18 mouse cellular contexts compared by ENCODE assay signal in genomic region chr2:172889756-172890443, GRCm38 (mm10). TPM values are rescaled to one million over a fixed set of nuclear protein-coding genes. Genes with fewer than 3 reads are reported as not detected.
DNase-seq lines count a peak whose midpoint lies in the region; ATAC-seq and TF ChIP-seq lines count a peak whose summit lies in the region.
"Had no signal": no experiment of that assay in that cellular context is flagged by ENCODE, and none has a peak within 500 bp of the region (broad histone marks: within the 10 kb centered on the region; RNA-seq: fewer than 3 reads in every experiment).

No protein-coding gene starts in this region.

- H3K27ac ChIP-seq in heart, postnatal 0 days (ENCODE audit: low read depth), result no peak overlapping the region
- no peak overlapping the region for H3K27ac ChIP-seq in ES-E14 (ENCODE audit: insufficient read depth, low read depth, low read length, poor library complexity, severe bottlenecking)
- H3K27ac ChIP-seq in kidney, embryonic 15.5 days, result peak overlapping the region; percentile 87
- H3K27ac ChIP-seq in midbrain, embryonic 15.5 days, result no peak overlapping the region
- H3K27ac ChIP-seq: forebrain, embryonic 13.5 days; neural tube, embryonic 13.5 days had no signal

- H3K27me3 ChIP-seq in heart, postnatal 0 days (ENCODE audit: control insufficient read depth, insufficient read depth, low read length), result no peaks in the 10 kb centered on the region
- no peaks in the 10 kb centered on the region for H3K27me3 ChIP-seq in kidney, embryonic 15.5 days
- no peaks in the 10 kb centered on the region for H3K27me3 ChIP-seq in midbrain, embryonic 15.5 days (replicated peaks)
- H3K27me3 ChIP-seq: embryonic facial prominence, embryonic 13.5 days; forebrain, embryonic 13.5 days; neural tube, embryonic 13.5 days had no signal

- H3K36me3 ChIP-seq in heart, postnatal 0 days (replicated peaks; ENCODE audit: control insufficient read depth, insufficient read depth, low read length), result 0 out of 2 replicates have a peak, but pooled peaks cover 6% of the 10 kb centered on the region
- H3K36me3 ChIP-seq in ES-E14 (ENCODE audit: control insufficient read depth, insufficient read depth, low read length, poor library complexity, severe bottlenecking), result no peaks in the 10 kb centered on the region
- peaks cover 28% of the 10 kb centered on the region for H3K36me3 ChIP-seq in kidney, embryonic 15.5 days
- no peaks in the 10 kb centered on the region for H3K36me3 ChIP-seq in midbrain, embryonic 15.5 days (replicated peaks)
- H3K36me3 ChIP-seq: G1E had no signal

- peak; percentile 47 for DNase-seq in adrenal gland, adult 2 months
- DNase-seq in adrenal gland, adult 8-10 months, result no peak
- DNase-seq in heart, postnatal 0 days (ENCODE audit: low spot score), result no peak
- no peak for DNase-seq in heart, adult 8-10 months (ENCODE audit: low spot score)
- no peak for DNase-seq in ES-E14 (ENCODE audit: low read depth, low spot score)
- DNase-seq: cerebellum, postnatal 14 days; heart, adult 18-20 months; retina, postnatal 1 day; spleen, adult 18-20 months had no signal

- no peak overlapping the region for H3K4me3 ChIP-seq in heart, postnatal 0 days (ENCODE audit: low read depth, low read length)
- H3K4me3 ChIP-seq in ES-E14 (ENCODE audit: insufficient read depth in 1 of 2, low read depth in 1 of 2, low read length in 2 of 2, poor library complexity in 1 of 2, severe bottlenecking in 1 of 2), result no peak overlapping the region
- H3K4me3 ChIP-seq in kidney, embryonic 15.5 days (replicated peaks), result no peak overlapping the region
- no peak overlapping the region for H3K4me3 ChIP-seq in midbrain, embryonic 15.5 days
- H3K4me3 ChIP-seq: embryonic facial prominence, embryonic 13.5 days; forebrain, embryonic 13.5 days; neural tube, embryonic 13.5 days had no signal

- WGBS in heart, postnatal 0 days, result 45% methylated on average over 15 of the region's 15 CpGs
- WGBS in kidney, embryonic 15.5 days, result 45% methylated on average over 15 of the region's 15 CpGs
- WGBS in midbrain, embryonic 15.5 days, result 82% methylated on average over 15 of the region's 15 CpGs

- H3K4me2 ChIP-seq in heart, postnatal 0 days (ENCODE audit: low read depth, low read length), result no peak overlapping the region
- H3K4me2 ChIP-seq in kidney, embryonic 15.5 days, result peak overlapping the region; percentile 37
- H3K4me2 ChIP-seq in midbrain, embryonic 15.5 days, result no peak overlapping the region
- H3K4me2 ChIP-seq: embryonic facial prominence, embryonic 13.5 days; forebrain, embryonic 13.5 days; neural tube, embryonic 13.5 days had no signal

- TF ChIP-seq CTCF in heart, postnatal 0 days (IDR thresholded peaks at IDR 0.05; ENCODE audit: low read depth), result no peak

- in situ Hi-C loops in ES-E14 (cut with MboI; ENCODE audit: low sequenced_read_pairs in 2 of 2, unreplicated experiment in 2 of 2), result no loop called here

- peak; percentile 13; the same call in 1 of the 2 replicates for ATAC-seq in heart, postnatal 0 days (ENCODE audit: insufficient read depth, low read depth)
- ATAC-seq in kidney, embryonic 15.5 days (replicated peaks; ENCODE audit: low FRiP score), result peak; percentile 78
- no peak for ATAC-seq in midbrain, embryonic 15.5 days (replicated peaks)
- ATAC-seq in cerebellum, adult (ENCODE audit: insufficient number of reproducible peaks, low FRiP score, low TSS enrichment), result no peak
- ATAC-seq: forebrain, embryonic 13.5 days; inflammation-experienced regulatory T-cells, adult 6 months; midbrain, embryonic 16.5 days had no signal

- H3K4me1 ChIP-seq in heart, postnatal 0 days (ENCODE audit: control insufficient read depth, insufficient read depth), result no peaks in the 10 kb centered on the region
- H3K4me1 ChIP-seq in ES-E14 (ENCODE audit: control insufficient read depth in 2 of 2, insufficient read depth in 2 of 2, low read length in 2 of 2, poor library complexity in 1 of 2), result peaks cover 4 to 24% of the 10 kb centered on the region in 2 experiments; a peak in 2 of 4 replicates
- H3K4me1 ChIP-seq in kidney, embryonic 15.5 days, result peaks cover 45% of the 10 kb centered on the region
- no peaks in the 10 kb centered on the region for H3K4me1 ChIP-seq in midbrain, embryonic 15.5 days
- H3K4me1 ChIP-seq: forebrain, embryonic 13.5 days; neural tube, embryonic 13.5 days had no signal

- no peaks in the 10 kb centered on the region for H3K9me3 ChIP-seq in heart, postnatal 0 days (replicated peaks; ENCODE audit: control insufficient read depth, low read length)
- no peaks in the 10 kb centered on the region for H3K9me3 ChIP-seq in ES-E14 (ENCODE audit: control insufficient read depth, insufficient read depth, low read depth, low read length)
- H3K9me3 ChIP-seq in kidney, embryonic 15.5 days (replicated peaks), result no peaks in the 10 kb centered on the region
- H3K9me3 ChIP-seq in midbrain, embryonic 15.5 days, result no peaks in the 10 kb centered on the region
- H3K9me3 ChIP-seq: embryonic facial prominence, embryonic 13.5 days; forebrain, embryonic 13.5 days; neural tube, embryonic 13.5 days had no signal

- H3K9ac ChIP-seq in heart, postnatal 0 days (replicated peaks; ENCODE audit: low read depth, low read length), result no peak overlapping the region
- no peak overlapping the region for H3K9ac ChIP-seq in ES-E14 (ENCODE audit: insufficient read depth, low read depth, low read length, poor library complexity, severe bottlenecking)
- peak overlapping the region; percentile 2; the same call in 1 of the 2 replicates for H3K9ac ChIP-seq in kidney, embryonic 15.5 days
- no peak overlapping the region for H3K9ac ChIP-seq in midbrain, embryonic 15.5 days
- H3K9ac ChIP-seq: embryonic facial prominence, embryonic 13.5 days; forebrain, embryonic 13.5 days; neural tube, embryonic 13.5 days had no signal

- no peak for TF ChIP-seq EP300 in heart, postnatal 0 days (IDR thresholded peaks at IDR 0.05; ENCODE audit: low read depth)

TF ChIP-seq in ES-E14, 5 proteins besides CTCF, POLR2A, EP300 and RAD21:
- TF ChIP-seq MAFK (IDR thresholded peaks at IDR 0.05; ENCODE audit: insufficient read depth, low read depth, low read length), result no peak
- peak; percentile 54; the same call in 1 of the 2 replicates for TF ChIP-seq CHD2 (IDR thresholded peaks at IDR 0.05; ENCODE audit: low read depth, low read length)
- TF ChIP-seq HCFC1 (IDR thresholded peaks at IDR 0.05; ENCODE audit: borderline replicate concordance, insufficient read depth, low read length), result no peak
- TF ChIP-seq ZC3H11A (IDR thresholded peaks at IDR 0.05; ENCODE audit: borderline replicate concordance, low read depth, low read length), result no peak
- 0 out of 2 replicates have a peak, but pooled peaks have one; percentile 56 for TF ChIP-seq ZNF384 (IDR thresholded peaks at IDR 0.05; ENCODE audit: low read depth, low read length)

RNA-seq across cellular contexts. Expression of gene Bmp7, which starts 50.2 kb away (rescaled TPM):
- total RNA-seq in adrenal gland, adult 2 months (2021), result 10 to 100 TPM; 28.9 to 75.7 TPM
- 90.8 and 96.8 TPM in 2 replicates for polyA plus RNA-seq in adrenal gland, adult 2 months (2012; rRNA removed)
- 100 to 1,000 TPM in 2 of 4 experiments, 10 to 100 TPM in 2; 39.9 to 107 (median 72.1) TPM for total RNA-seq in adrenal gland, adult 8-10 months (2022)
- total RNA-seq in heart, postnatal 0 days (2014; rRNA removed; ENCODE audit: low replicate concordance), result 51.3 and 60.3 TPM in 2 replicates
- polyA plus RNA-seq in heart, postnatal 0 days (2015; fragmentation: Nextera tagmentation; extraction: Ambion mirVana), result 11.8 TPM in 2 replicates
- 1 to 10 TPM in 1 of 4 experiments, under 1 TPM in 3; 0.59 to 1.4 (median 0.74) TPM for total RNA-seq in heart, adult 8-10 months (2022)
- 1.4 and 2.3 TPM in 2 replicates for total RNA-seq in ES-E14 (2012; rRNA removed)
- 43.0 and 46.3 TPM in 2 replicates for polyA plus RNA-seq in kidney, embryonic 15.5 days (2015; fragmentation: Nextera tagmentation; extraction: Ambion mirVana)
- 14.3 and 17.2 TPM in 2 replicates for polyA plus RNA-seq in midbrain, embryonic 15.5 days (2015; fragmentation: Nextera tagmentation; extraction: Ambion mirVana)
- polyA plus RNA-seq: G1E had no signal

Comparison
In these comparisons a context has a peak if more than half of its experiments do, and no peak if none do; other contexts are left out.
1. ATAC-seq: peak in heart, postnatal 0 days (single experiment) and kidney, embryonic 15.5 days (single experiment); none in midbrain, embryonic 15.5 days (single experiment) and cerebellum, adult (single experiment).